In the genomic region with DNA sequence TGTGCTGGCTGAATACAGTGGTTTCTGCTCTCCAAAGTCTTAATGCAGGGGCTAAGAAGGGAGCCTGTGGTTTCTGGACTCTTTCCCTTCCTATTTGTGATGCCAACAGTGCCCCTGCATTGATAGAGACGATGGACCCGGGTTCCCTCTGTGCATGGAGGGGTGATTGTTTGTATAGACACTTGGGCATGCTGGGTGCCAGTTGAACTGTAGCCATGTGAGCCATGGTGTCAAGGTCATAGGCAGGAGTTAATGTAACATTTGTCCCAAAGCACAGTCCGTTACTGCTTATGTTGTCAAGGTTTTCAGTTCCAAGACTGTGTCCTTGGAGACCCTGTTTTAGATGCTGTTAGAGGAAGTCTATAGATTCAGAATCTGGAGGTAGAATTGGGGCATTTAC, we compare ENCODE assay signal across 26 mouse cellular contexts.
DNase-seq lines count a peak whose midpoint lies in the region; ATAC-seq and TF ChIP-seq lines count a peak whose summit lies in the region.
"Had no signal": no experiment of that assay in that cellular context is flagged by ENCODE, and none has a peak within 500 bp of the region (broad histone marks: within the 10 kb centered on the region; RNA-seq: fewer than 3 reads in every experiment).

No protein-coding gene starts in this region.

- no peaks in the 10 kb centered on the region for H3K4me1 ChIP-seq in hindbrain, embryonic 16.5 days (ENCODE audit: control insufficient read depth, insufficient read depth, low read depth, low read length)
- no peaks in the 10 kb centered on the region for H3K4me1 ChIP-seq in hindbrain, embryonic 13.5 days (replicated peaks)
- H3K4me1 ChIP-seq in midbrain, postnatal 0 days (ENCODE audit: insufficient read depth, low read length): no peaks in the 10 kb centered on the region
- H3K4me1 ChIP-seq in midbrain, embryonic 15.5 days: no peaks in the 10 kb centered on the region
- H3K4me1 ChIP-seq: forebrain, embryonic 13.5 days; kidney, embryonic 15.5 days; limb, embryonic 10.5 days; limb, embryonic 15.5 days; liver, embryonic 15.5 days; neural tube, embryonic 12.5 days had no signal

- no peaks in the 10 kb centered on the region for H3K9me3 ChIP-seq in hindbrain, embryonic 16.5 days (ENCODE audit: control insufficient read depth, low read length)
- no peaks in the 10 kb centered on the region for H3K9me3 ChIP-seq in hindbrain, embryonic 13.5 days
- no peaks in the 10 kb centered on the region for H3K9me3 ChIP-seq in midbrain, postnatal 0 days (ENCODE audit: low read length)
- H3K9me3 ChIP-seq in midbrain, embryonic 15.5 days: no peaks in the 10 kb centered on the region
- H3K9me3 ChIP-seq: forebrain, embryonic 13.5 days; kidney, embryonic 15.5 days; limb, embryonic 10.5 days; limb, embryonic 15.5 days; liver, embryonic 15.5 days; neural tube, embryonic 12.5 days had no signal

- peak; percentile 90 for ATAC-seq in hindbrain, embryonic 16.5 days
- ATAC-seq in hindbrain, embryonic 13.5 days (ENCODE audit: low FRiP score): no peak
- no peak; the same call in 1 of the 2 replicates for ATAC-seq in midbrain, postnatal 0 days (ENCODE audit: low FRiP score)
- ATAC-seq in midbrain, embryonic 15.5 days (replicated peaks): no peak
- no peak for ATAC-seq in erythroblast, adult 5-6 weeks (replicated peaks; ENCODE audit: low FRiP score, poor library complexity, severe bottlenecking)
- ATAC-seq: activated CD4-positive, CD25-positive, alpha-beta regulatory T cell, adult 4 months; forebrain, embryonic 13.5 days had no signal

- no peak overlapping the region for H3K9ac ChIP-seq in hindbrain, embryonic 16.5 days (ENCODE audit: low read depth, low read length)
- no peak overlapping the region for H3K9ac ChIP-seq in hindbrain, embryonic 13.5 days
- H3K9ac ChIP-seq in midbrain, postnatal 0 days (replicated peaks; ENCODE audit: low read length, poor library complexity, severe bottlenecking): no peak overlapping the region
- H3K9ac ChIP-seq in midbrain, embryonic 15.5 days: no peak overlapping the region
- H3K9ac ChIP-seq: forebrain, embryonic 13.5 days; kidney, embryonic 15.5 days; limb, embryonic 15.5 days; liver, embryonic 15.5 days; lung, embryonic 14.5 days; neural tube, embryonic 12.5 days had no signal

- DNase-seq in adrenal gland, adult (ENCODE audit: inconsistent age in 2 of 2, low spot score in 1 of 2): peak; percentile 8 to 41
- DNase-seq in adrenal gland, adult 18-20 months (ENCODE audit: low spot score in 2 of 2): no peak
- DNase-seq in midbrain, postnatal 0 days (ENCODE audit: low spot score): peak; percentile 58
- DNase-seq in testis, postnatal 14 days (ENCODE audit: low spot score): peak; percentile 32
- DNase-seq: cerebellum, adult 18-20 months; gastrocnemius, postnatal 14 days; heart, adult 11 months; heart, postnatal 4 days; kidney, adult 18-20 months; kidney, postnatal 25 days; lung, embryonic 14.5 days; lung, postnatal 14 days; midbrain, embryonic 14.5 days had no signal

- 73% methylated on average over 3 of the region's 3 CpGs for WGBS in hindbrain, embryonic 16.5 days
- 80% methylated on average over 3 of the region's 3 CpGs for WGBS in hindbrain, embryonic 13.5 days
- WGBS in midbrain, postnatal 0 days: 78% methylated on average over 3 of the region's 3 CpGs
- WGBS in midbrain, embryonic 15.5 days: 74% methylated on average over 3 of the region's 3 CpGs

- H3K27ac ChIP-seq in hindbrain, embryonic 16.5 days (ENCODE audit: low read depth, low read length): no peak overlapping the region
- no peak overlapping the region for H3K27ac ChIP-seq in hindbrain, embryonic 13.5 days
- no peak overlapping the region for H3K27ac ChIP-seq in midbrain, postnatal 0 days (ENCODE audit: low read depth, low read length)
- H3K27ac ChIP-seq in midbrain, embryonic 15.5 days: no peak overlapping the region
- H3K27ac ChIP-seq: forebrain, embryonic 13.5 days; kidney, embryonic 15.5 days; limb, embryonic 10.5 days; limb, embryonic 15.5 days; liver, embryonic 15.5 days; neural tube, embryonic 12.5 days had no signal

- H3K4me2 ChIP-seq in hindbrain, embryonic 16.5 days (ENCODE audit: low read length): no peak overlapping the region
- no peak overlapping the region for H3K4me2 ChIP-seq in hindbrain, embryonic 13.5 days
- no peak overlapping the region for H3K4me2 ChIP-seq in midbrain, postnatal 0 days (ENCODE audit: low read depth, low read length, poor library complexity, severe bottlenecking)
- H3K4me2 ChIP-seq in midbrain, embryonic 15.5 days: no peak overlapping the region
- H3K4me2 ChIP-seq: forebrain, embryonic 13.5 days; heart, embryonic 11.5 days; kidney, embryonic 15.5 days; limb, embryonic 15.5 days; liver, embryonic 15.5 days; lung, embryonic 14.5 days; neural tube, embryonic 12.5 days had no signal

- no peaks in the 10 kb centered on the region for H3K36me3 ChIP-seq in hindbrain, embryonic 16.5 days (ENCODE audit: control insufficient read depth, insufficient read depth, low read length)
- no peaks in the 10 kb centered on the region for H3K36me3 ChIP-seq in hindbrain, embryonic 13.5 days
- H3K36me3 ChIP-seq in midbrain, postnatal 0 days (ENCODE audit: insufficient read depth, low read length): no peaks in the 10 kb centered on the region
- no peaks in the 10 kb centered on the region for H3K36me3 ChIP-seq in midbrain, embryonic 15.5 days (replicated peaks)
- H3K36me3 ChIP-seq: kidney, embryonic 15.5 days; limb, embryonic 10.5 days; limb, embryonic 15.5 days; liver, embryonic 15.5 days; neural tube, embryonic 12.5 days had no signal

- no peak overlapping the region for H3K4me3 ChIP-seq in hindbrain, embryonic 16.5 days (ENCODE audit: low read length)
- no peak overlapping the region for H3K4me3 ChIP-seq in hindbrain, embryonic 13.5 days
- no peak overlapping the region for H3K4me3 ChIP-seq in midbrain, postnatal 0 days (ENCODE audit: low read depth, low read length)
- H3K4me3 ChIP-seq in midbrain, embryonic 15.5 days: no peak overlapping the region
- H3K4me3 ChIP-seq: forebrain, embryonic 13.5 days; kidney, embryonic 15.5 days; limb, embryonic 10.5 days; limb, embryonic 15.5 days; liver, embryonic 15.5 days; neural tube, embryonic 12.5 days had no signal

- H3K27me3 ChIP-seq in hindbrain, embryonic 16.5 days (replicated peaks; ENCODE audit: control insufficient read depth, insufficient read depth, low read length): no peaks in the 10 kb centered on the region
- no peaks in the 10 kb centered on the region for H3K27me3 ChIP-seq in hindbrain, embryonic 13.5 days
- H3K27me3 ChIP-seq in midbrain, postnatal 0 days (ENCODE audit: insufficient read depth, low read length): no peaks in the 10 kb centered on the region
- H3K27me3 ChIP-seq in midbrain, embryonic 15.5 days (replicated peaks): no peaks in the 10 kb centered on the region
- H3K27me3 ChIP-seq: CH12.LX; forebrain, embryonic 13.5 days; kidney, embryonic 15.5 days; limb, embryonic 15.5 days; liver, embryonic 15.5 days; neural tube, embryonic 12.5 days had no signal

- no peak for TF ChIP-seq CTCF in midbrain, postnatal 0 days (IDR thresholded peaks at IDR 0.05)

Comparison
In these comparisons a context has a peak if more than half of its experiments do, and no peak if none do; other contexts are left out.
1. DNase-seq: peak in adrenal gland, adult (2 of 2), midbrain, postnatal 0 days (single experiment) and testis, postnatal 14 days (single experiment); none in adrenal gland, adult 18-20 months (0 of 2).